Mouse (Mus musculus) heart, postnatal 0 days (tissue): ENCODE measurements at regions not wholly inside any gene's neighbourhood (a gene's known extent, or its start where the extent isn't known, plus 50 kb on each side); places are given as distances from the start of the nearest gene placed in this dataset.

Source experiments
- ATAC-seq: fragments of 200-750 bp; cut with Nextera tagmentation; 2 replicates; pipeline ENCODE4 v1.8.0; 2017; ENCODE audit warnings: low read depth, moderate number of reproducible peaks, moderate library complexity; ENCODE audit not compliant: insufficient read depth
- DNase-seq: peaks from one replicate; pipeline ENCODE4 v3.0.0-alpha.2; 2016; ENCODE audit warnings: low spot score
- H3K27ac ChIP-seq: fragments of 300-500 bp; sonication (generic); 2 replicates; pipeline ENCODE4 v1.5.1; 2014; ENCODE audit warnings: low read depth, mild to moderate bottlenecking
- H3K27me3 ChIP-seq: fragments of 300-500 bp; sonication (generic); 2 replicates; pipeline ENCODE4 v1.6.1; 2014; ENCODE audit warnings: low read length, mixed read lengths; ENCODE audit not compliant: control insufficient read depth, insufficient read depth
- H3K36me3 ChIP-seq: fragments of 300-500 bp; sonication (generic); replicated peaks from 2 replicates; pipeline ENCODE4 v1.6.1; 2014; ENCODE audit warnings: low read length, mixed read lengths; ENCODE audit not compliant: control insufficient read depth, insufficient read depth
- H3K4me1 ChIP-seq: fragments of 300-500 bp; sonication (generic); 2 replicates; pipeline ENCODE4 v1.6.1; 2014; ENCODE audit warnings: antibody characterized with exemption; ENCODE audit not compliant: control insufficient read depth, insufficient read depth
- H3K4me2 ChIP-seq: fragments of 300-500 bp; sonication (generic); 2 replicates; pipeline ENCODE4 v1.6.1; 2014; ENCODE audit warnings: low read depth, mild to moderate bottlenecking, low read length, moderate library complexity
- H3K4me3 ChIP-seq: fragments of 300-500 bp; sonication (generic); 2 replicates; pipeline ENCODE4 v1.5.1; 2014; ENCODE audit warnings: low read depth, low read length
- H3K9ac ChIP-seq: fragments of 300-500 bp; sonication (generic); replicated peaks from 2 replicates; pipeline ENCODE4 v1.6.1; 2014; ENCODE audit warnings: low read depth, low read length, mixed read lengths
- H3K9me3 ChIP-seq: fragments of 300-500 bp; sonication (generic); replicated peaks from 2 replicates; pipeline ENCODE4 v1.6.1; 2016; ENCODE audit warnings: low read length; ENCODE audit not compliant: control insufficient read depth
- CTCF ChIP-seq: IDR thresholded peaks from 2 replicates; pipeline ENCODE4 v1.5.1; 2016; ENCODE audit warnings: antibody characterized with exemption, control low read depth, low read depth
- EP300 ChIP-seq: IDR thresholded peaks from 2 replicates; pipeline ENCODE4 v1.6.1; 2016; ENCODE audit warnings: antibody characterized with exemption, low read depth
- WGBS: fragments of 180-500 bp; shearing (Covaris S2); extraction: QIAGEN DNeasy Blood & Tissue Kit; methylation state at CpG from one replicate; pipeline ENCODE4 v1.1.7; 2014; 5-methylcytosine and 5-hydroxymethylcytosine counted together

DNA sequence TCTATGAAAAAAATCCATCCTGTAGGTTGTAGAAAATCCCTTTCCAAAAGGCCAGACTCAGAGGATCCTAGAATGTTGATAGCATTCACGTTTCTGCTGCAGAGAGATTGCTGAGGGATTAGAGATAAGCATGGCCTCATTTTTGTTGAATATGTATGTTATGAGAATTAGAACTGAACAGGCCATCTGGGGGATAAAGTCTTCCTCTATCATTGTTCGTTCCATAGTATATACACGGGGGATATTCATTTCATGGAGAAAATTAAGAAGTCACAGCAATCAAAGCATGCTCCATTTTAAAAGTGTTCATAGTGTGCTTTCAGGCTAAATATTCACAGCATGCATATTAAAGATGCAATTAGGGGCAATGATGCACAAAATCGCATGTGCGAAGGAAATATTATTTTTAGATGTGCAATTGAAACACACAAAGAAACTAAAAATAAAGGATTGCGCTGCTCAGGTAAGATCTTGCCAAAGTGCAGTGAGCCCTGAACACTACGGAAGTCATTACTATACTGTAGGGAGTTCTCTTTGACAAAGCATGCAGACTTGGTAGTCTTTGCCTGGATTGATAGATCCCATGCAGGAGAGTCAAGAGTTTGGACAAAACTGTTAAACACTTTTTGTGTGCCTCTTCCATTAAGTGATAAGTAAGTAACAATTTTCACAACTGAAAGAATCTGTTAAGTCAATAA lies 511.5 kb downstream of the Phf3 start:
- no peaks in the 10 kb centered on the region for H3K9me3 ChIP-seq
- H3K4me3 ChIP-seq: no peak overlapping the region
- ATAC-seq: no peak
- DNase-seq: no peak
- H3K36me3 ChIP-seq: no peaks in the 10 kb centered on the region
- 72% methylated on average over 7 of the region's 7 CpGs for WGBS
- no peak overlapping the region for H3K27ac ChIP-seq
- no peaks in the 10 kb centered on the region for H3K27me3 ChIP-seq
- no peak overlapping the region for H3K4me2 ChIP-seq
- no peak overlapping the region for H3K9ac ChIP-seq
- no peaks in the 10 kb centered on the region for H3K4me1 ChIP-seq
- no peak for TF ChIP-seq CTCF
- TF ChIP-seq EP300: no peak

DNA sequence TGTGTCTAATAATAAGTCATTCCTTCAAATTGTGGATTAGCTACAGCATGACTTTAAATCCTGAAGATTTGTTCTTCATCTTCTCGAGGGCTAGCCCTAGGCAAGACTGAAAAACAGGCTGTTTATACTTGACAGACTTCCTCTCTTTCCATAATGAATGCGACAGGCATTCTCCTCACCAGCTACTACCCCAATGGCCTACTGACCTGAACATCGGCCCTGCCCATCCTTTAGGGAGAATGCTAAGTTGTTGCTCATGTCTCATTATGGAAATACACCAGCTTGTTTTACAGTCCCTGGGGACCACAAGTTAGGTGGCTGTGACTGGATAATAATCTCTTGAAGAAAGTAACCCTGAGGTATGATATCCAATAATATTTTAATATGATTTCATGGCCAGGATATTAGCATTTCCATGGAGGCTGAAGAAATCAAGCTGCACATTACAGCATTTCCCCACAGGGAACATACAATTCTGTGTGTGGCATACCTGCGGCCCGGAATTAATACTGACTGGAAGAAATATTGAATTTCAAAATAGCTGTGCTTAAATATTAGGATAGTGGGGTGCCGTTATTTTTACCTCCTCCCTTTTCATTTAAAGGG lies 553.0 kb downstream of the Phf3 start:
- ATAC-seq: no peak
- Histone ChIP-seq H3K9ac (no peak overlapping the region), H3K4me2 (no peak overlapping the region), H3K27ac (no peak overlapping the region), H3K4me1 (no peaks in the 10 kb centered on the region), H3K36me3 (no peaks in the 10 kb centered on the region), H3K4me3 (no peak overlapping the region), H3K9me3 (0 out of 2 replicates have a peak, but pooled peaks cover 3% of the 10 kb centered on the region), H3K27me3 (no peaks in the 10 kb centered on the region)
- no peak for DNase-seq
- WGBS: 72% methylated on average over 6 of the region's 6 CpGs
- no peak for TF ChIP-seq EP300
- no peak for TF ChIP-seq CTCF

GRCm38 (mm10) chr1:30318195-30318594 lies 555.5 kb downstream of the Phf3 start:
- WGBS: 75% methylated on average over 8 of the region's 8 CpGs
- peaks cover 3% of the 10 kb centered on the region; the same call in 1 of the 2 replicates for H3K9me3 ChIP-seq
- no peaks in the 10 kb centered on the region for H3K27me3 ChIP-seq
- TF ChIP-seq CTCF (no peak), EP300 (no peak)
- H3K4me1 ChIP-seq: no peaks in the 10 kb centered on the region
- no peak for DNase-seq
- H3K9ac ChIP-seq: no peak overlapping the region
- no peaks in the 10 kb centered on the region for H3K36me3 ChIP-seq
- H3K4me2 ChIP-seq: no peak overlapping the region
- no peak overlapping the region for H3K4me3 ChIP-seq
- no peak overlapping the region for H3K27ac ChIP-seq
- ATAC-seq: no peak

DNA sequence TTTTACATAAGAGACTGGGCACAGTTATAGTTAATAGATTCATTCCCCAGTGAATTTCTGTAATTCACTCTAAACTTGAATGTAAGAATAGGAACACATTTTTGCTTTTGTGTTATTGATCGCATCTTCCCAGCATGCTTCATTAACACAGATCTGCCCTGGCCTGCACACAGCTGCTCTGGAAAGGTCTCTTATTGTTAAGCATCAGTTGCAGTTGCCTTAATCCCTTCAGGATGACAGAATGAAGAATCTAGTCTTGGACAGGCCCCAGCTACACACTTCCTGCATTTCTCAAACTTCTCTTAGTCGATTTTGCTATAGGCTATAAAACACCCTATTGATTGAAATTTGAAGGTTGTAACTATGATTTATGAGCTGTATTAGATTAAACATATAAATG lies 584.6 kb downstream of the Phf3 start:
- Histone ChIP-seq H3K4me3 (no peak overlapping the region), H3K27ac (no peak overlapping the region), H3K9ac (no peak overlapping the region), H3K36me3 (no peaks in the 10 kb centered on the region), H3K4me2 (no peak overlapping the region), H3K9me3 (no peaks in the 10 kb centered on the region), H3K27me3 (no peaks in the 10 kb centered on the region), H3K4me1 (no peaks in the 10 kb centered on the region)
- 62% methylated on average over 2 of the region's 2 CpGs for WGBS
- TF ChIP-seq EP300 (no peak), CTCF (no peak)
- DNase-seq (no peak), ATAC-seq (no peak)

GRCm38 (mm10) chr1:30262418-30262817 lies 611.3 kb downstream of the Phf3 start:
- no peak overlapping the region for H3K4me3 ChIP-seq
- H3K4me1 ChIP-seq: no peaks in the 10 kb centered on the region
- WGBS: 34% methylated on average over 2 of the region's 2 CpGs
- no peak for ATAC-seq
- H3K27ac ChIP-seq: no peak overlapping the region
- no peaks in the 10 kb centered on the region for H3K36me3 ChIP-seq
- no peak for DNase-seq
- no peaks in the 10 kb centered on the region for H3K9me3 ChIP-seq
- H3K4me2 ChIP-seq: no peak overlapping the region
- H3K9ac ChIP-seq: no peak overlapping the region
- no peak for TF ChIP-seq CTCF
- H3K27me3 ChIP-seq: no peaks in the 10 kb centered on the region

GRCm38 (mm10) chr1:30259547-30259946 lies 614.2 kb downstream of the Phf3 start:
- Histone ChIP-seq H3K4me1 (no peaks in the 10 kb centered on the region), H3K4me2 (no peak overlapping the region), H3K27ac (no peak overlapping the region), H3K9ac (no peak overlapping the region), H3K4me3 (no peak overlapping the region), H3K36me3 (no peaks in the 10 kb centered on the region), H3K27me3 (no peaks in the 10 kb centered on the region), H3K9me3 (no peaks in the 10 kb centered on the region)
- TF ChIP-seq EP300 (no peak), CTCF (peak; percentile 31)
- ATAC-seq: no peak
- DNase-seq: no peak
- WGBS: 64% methylated on average over 3 of the region's 3 CpGs
